Mouse (Mus musculus) layer of hippocampus, postnatal 10 days (tissue): ENCODE data around the gene Slc10a6. TPM values are rescaled to one million over a fixed set of nuclear protein-coding genes. Genes with fewer than 3 reads are reported as not detected.

Source experiments
- DNase-seq, 2 experiments: peaks; one replicate each; pipeline ENCODE4 v3.0.0; 2021; ENCODE audit warnings: low spot score in 2 of 2
- total RNA-seq, 2 experiments: library from RNA; stranded (reverse); gene quantifications; 2 replicates each; pipeline ENCODE4 v1.2.3; 2021

The Slc10a6 gene
- total RNA-seq, 2 experiments from 2014 or later: 0.25 TPM; not detected in 1

DNA sequence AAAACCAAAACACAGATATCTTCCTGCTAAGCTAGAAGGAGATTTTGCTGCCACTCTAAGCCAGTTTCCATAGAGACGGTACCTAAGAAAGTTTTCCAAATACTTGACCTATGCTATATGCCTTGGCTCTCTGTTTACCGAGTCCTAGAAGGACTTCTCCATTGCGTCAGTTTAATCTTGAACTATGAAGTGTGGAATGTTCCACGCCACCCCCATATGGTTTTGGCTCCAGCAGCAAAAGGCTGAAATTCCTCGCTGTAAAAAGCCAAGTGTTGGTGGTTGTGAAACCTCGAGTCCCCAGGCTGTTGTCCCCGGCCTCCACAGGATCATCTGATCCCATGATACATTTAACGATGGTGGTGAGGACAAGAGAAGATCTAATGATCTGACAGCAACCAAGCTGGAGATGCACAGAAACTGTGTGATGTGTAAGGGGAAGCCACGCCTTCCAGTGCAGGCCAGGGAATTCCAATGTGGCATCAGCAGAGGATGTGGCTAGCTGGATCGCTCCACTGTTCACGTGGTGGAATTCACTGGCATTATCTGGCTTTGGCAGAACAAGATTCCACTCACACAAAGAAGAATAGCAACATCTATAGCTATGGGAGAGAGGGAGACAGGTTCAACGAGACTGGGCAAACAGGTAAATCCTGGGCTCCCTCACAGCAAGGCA, 8.8 kb downstream of the Slc10a6 start:
- DNase-seq: no peak

DNA sequence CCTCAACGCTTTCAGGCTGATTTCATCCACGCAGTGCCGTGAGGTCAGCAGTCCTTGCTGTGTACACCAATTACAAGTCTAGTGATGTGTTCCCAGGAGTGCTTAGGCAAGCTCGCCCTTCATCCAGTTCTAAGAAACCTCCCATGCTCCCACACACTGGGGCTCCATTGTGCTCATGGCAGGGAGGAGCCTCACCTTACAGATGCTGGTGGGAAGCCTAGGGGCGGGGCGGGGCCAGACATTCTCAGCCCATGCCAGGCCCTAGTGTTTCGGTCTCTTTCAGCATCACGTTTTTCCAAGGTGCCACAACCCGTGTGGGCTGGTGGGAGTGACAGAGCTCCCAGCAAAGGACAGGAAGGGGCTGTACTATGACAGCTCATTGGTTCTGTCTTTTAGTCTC, 12.0 kb downstream of the Slc10a6 start:
- DNase-seq: no peak

DNA sequence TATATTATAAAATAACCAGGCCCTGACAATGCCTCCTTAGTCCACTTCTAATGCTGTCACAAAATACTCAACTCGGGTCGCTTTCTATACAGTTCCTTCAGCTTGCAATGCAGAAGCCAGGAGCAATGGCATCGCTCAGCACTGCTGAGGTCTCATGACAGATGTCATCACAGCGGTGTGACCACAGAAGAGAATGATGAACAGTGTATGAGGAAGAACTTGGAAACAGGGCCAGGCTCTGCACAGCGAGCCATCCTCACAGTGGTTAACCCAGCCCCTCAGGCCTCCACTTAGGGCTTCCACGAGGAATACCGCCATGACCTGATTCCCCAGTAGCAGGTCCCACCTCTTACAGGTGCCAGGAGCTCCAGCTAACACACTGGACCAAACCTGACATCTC, 14.8 kb downstream of the Slc10a6 start:
- no peak for DNase-seq

DNA sequence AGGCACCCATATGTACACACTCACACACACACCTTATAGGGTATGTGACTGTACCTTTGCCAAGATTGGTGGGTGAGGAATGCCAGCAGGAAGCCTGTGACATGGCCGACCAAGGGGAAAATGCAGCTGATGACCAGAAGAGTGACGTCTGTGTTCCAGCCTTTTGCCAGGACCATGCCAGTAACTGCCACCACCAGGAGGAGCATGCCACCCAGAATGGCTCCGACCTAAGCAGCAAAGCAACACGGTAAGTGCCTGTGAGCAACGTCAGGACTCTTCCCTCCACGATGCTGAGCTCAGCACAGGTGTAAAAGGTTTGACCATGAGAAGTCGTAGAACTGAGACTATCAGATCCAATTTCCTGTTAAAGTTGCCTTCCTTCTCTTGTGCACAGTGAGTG, 16.9 kb downstream of the Slc10a6 start:
- DNase-seq: no peak

DNA sequence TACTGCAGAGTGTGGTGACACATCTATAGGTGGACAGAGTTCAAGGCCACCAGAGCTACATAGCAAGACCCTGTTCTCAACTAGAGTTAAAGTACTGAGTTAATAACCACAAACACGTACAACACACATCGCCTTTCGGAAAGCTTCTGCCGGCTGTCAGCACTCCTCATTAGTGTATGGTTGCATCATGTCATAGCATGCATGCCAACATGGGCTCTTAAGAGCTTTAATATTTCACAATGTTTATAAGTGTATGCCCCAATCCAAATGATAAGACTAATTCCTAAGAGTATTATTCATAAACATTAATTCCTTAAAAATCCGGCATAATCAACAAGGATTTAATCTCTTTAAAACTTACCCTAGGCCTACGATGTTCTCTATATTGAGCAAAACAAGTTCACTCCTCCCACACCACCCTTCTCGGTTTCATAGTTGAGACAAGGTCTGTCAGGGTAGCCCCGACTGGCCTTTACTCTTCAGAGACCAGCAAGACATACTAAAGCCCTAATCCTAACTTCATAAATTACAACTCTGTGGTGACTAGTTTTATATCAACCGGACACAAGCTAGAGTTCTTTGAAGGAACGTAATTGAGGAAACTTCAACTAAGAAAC, 18.2 kb downstream of the Slc10a6 start:
- no peak for DNase-seq

DNA sequence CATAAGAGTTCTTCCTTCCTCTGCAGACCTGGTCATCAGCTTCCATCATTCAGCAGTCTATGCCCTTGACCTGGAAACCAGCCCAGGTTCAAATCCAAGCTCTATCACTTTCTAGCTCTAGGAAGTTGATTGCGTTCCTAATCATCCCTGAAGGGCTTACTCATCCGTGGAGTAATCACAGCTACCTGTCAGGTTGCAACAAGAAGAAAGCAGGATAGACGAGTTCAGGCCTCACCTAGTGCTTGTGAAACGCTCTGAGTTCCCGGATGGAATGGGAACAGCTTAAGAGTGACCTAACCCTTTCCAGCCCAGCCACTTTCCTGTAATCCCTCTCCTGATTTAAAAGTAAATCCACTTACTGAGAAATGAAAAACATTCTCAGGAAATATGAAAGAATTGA, 19.1 kb downstream of the Slc10a6 start:
- DNase-seq: no peak

DNA sequence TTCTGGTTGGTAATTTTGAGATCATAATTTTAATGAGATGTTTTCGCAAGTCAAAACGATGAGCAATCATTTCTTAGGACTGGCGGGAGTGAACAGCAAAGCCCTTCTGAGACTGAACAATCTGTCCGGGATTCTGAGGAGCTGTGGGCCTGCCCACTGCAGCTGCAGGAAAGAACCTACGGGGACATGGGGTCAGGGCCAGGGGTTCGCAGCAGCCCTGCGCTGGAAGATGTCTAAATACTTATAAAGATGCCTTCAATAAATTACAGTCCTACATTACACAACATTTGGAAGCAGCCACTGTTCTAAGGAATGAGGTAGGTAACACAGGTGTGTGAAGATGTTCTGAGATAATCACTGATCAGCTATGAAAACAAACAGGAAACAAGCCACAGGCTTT, 23.5 kb downstream of the Slc10a6 start:
- no peak for DNase-seq

DNA sequence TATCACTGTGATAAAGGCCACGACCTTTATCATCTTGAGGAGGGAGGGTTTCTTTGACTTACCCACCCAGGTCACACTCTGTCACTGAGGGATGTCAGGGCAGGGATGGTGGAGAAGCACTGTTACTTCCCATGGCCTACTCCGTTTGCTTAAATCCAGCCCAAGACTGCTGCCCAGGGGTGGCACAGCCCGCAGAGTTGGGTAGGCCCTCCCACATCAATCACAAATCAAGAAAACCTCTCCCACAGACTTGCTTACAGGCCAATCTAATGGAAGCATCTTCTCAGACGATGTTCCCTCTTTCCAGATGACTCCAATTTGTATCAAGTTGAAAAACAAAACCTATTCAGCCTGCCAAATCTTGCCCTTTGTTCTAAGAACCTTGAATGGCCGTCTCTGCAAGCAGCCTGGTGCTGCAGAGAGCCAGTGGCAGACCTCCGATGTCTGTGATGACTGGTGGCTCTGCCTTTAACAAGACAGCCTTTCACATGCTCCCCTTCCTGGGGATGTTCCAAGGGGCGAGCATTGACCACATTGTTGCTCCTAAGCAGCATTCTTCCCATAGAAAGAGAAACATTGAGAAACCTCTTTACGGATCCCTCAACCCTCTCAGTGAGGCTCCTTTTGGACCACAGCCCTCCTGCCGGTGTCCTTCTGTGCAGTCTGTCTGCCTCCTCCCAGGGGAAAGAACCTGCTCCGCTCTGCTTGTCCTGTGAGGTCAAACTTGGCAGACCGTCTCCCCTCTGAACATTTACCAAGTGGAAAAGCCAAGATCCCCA, 25.9 kb downstream of the Slc10a6 start:
- peak; percentile 14 to 21 for DNase-seq

DNA sequence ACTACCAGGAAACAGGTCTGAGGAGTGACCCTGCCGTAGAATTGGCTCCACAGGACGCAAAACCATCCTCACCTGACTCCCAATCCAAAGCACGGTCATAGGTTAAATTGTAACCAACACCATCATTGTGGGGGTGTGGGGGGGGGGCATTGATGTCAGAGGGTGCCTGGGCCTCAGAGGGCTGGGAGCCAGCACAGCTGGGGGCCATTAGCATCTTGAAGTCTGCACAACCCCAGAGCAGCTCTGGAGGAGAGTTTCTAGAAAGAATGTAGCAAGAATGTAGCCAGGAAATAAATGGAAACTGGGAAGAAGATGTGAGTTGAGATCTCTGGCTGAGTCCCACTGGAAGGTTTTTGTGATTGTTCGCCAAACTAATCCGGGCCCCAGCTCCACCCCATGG, 30.3 kb downstream of the Slc10a6 start:
- no peak for DNase-seq

DNA sequence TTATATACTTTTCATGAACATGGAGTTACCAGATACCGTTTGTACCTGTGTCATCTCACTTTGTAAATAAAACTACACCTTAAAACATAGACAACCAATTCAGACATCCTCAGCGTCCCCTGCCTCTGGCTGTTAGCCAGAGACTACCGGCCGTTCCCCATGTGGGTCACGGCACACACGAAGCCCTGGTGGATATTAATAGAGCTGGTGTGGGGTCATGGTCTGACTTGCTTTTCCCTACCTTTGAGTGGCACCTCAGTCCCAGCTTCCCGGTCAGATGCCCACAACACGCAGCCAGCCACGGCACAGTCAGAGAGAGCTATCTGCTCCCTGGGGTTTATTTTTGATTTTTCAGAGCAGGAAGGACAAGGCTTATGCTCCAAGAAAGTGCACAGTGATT, 30.9 kb downstream of the Slc10a6 start:
- no peak for DNase-seq

DNA sequence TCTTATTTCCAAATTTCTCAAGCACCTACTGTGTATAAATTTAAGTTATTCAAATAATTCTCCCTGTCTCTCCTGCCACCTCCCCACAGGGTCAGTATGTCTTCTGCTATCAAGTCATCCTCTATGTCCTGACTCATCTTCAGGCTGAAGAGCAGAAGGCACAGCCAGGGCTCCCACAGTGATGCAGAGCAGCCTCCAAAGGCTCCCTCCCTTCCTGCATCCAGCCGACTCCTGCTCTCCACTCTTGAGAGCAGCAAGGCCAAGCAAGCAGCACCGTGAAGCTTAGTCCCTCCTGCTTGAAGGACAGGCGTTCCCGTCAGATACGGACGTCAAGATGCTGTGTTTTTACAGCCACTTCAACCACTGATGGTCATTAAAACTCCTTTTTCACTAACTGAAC, 31.6 kb downstream of the Slc10a6 start:
- no peak for DNase-seq

DNA sequence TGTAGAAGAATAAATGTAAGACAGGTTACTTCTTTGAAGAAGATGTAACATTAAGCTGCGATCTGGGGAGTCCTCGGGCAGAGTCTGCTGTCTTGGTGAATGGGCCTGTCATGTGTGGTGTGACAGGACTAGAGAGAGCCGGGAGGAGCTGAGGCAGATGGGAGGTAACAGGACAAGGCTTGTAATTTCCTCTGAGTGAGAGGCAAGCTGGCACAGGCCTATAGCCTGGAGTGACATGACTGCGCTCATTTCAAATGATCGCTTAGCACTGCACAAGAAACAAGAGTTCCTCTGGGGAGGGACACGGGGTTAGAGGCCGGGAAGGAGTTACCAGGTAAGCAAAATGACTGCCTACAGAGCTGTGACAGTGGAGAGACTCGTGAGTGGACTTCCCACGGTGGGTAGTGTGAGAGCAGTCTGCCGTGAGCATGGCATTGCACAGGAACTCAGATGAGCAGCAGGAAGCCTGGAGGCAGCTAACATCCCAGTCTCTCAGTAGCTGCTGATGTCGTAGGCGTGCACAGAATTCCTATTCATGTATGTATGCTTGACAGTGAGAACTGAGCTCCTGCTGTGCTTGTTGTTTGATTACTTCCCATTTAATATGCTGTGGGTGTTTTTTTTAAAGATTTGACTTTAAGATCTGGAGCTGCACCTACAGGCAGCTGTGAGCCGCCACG, 32.6 kb downstream of the Slc10a6 start:
- DNase-seq: no peak

DNA sequence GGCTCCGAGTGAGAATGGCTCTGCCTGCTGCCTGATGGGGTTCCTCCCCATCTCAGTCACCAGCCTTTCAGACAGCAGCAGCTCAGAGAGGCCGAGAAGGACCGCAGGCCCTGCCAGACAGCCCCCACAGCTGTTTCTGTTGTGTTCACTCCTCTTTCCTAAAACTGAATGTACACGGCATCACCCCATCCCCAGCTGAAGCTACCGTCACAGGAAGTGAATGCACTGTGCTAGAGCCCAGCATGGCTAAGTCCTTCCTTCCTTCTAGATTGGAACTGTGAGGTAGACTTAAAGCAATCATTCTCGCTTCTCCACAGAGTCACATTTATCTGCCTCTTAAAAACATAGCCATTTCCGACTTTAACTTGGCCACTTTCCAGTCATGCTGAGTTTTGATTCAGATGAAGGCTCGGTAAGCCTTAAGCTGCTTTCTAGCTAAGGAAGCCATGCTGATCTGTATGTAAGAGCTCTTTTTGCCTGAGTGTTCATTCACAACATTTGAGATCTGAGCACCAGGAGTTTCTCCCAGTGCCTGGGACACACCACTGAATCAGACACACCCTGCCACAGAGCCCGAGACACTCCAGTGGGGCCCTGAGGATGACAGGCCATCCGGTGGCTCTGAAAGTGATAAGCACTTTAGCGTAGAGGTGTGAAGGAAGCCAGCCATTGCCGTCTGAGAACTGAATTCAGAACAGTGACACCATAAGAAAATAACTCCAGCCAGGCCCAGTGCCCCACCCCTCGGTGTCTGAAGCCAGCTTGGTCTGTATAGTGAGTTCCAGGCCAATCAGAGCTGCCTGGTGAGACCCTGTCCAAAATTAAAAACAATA, 33.6 kb downstream of the Slc10a6 start:
- no peak for DNase-seq

DNA sequence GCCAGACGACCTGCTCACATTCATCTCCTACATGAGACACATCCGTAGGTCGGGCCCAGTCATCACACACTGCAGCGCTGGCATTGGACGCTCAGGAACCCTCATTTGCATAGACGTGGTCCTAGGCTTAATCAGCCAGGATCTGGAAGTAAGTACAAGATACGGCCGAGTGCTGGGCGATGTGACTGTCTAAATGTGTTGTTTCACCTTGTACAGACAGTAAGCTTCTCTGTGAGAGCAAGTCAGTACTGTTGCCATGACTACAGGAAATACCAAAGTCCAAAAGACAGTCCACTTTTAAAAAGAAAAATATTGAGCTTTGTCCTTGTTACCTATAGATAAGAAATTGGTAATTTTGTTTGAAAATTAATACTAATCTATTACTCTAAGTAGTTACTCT, 35.6 kb downstream of the Slc10a6 start:
- DNase-seq: no peak

DNA sequence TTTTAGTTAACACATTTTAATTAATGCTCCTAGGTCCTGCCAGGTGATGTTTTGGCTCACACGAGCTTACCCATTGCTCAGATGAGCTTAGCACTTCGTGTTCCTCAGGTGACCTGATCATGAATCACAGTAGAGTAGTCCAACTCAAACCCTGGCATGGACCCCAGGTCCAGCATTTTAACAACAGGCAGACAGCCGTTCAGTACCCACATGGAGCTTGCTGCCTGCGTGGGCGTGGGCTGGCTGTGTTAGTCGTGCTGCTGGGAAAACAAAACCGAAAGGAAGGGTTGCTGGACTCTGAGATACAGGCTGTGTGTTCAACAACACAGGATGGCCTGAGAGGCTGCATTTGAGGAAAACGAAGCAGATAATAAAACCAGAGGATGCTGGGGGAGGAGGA, 36.5 kb downstream of the Slc10a6 start:
- DNase-seq: peak; percentile 15 to 30

DNA sequence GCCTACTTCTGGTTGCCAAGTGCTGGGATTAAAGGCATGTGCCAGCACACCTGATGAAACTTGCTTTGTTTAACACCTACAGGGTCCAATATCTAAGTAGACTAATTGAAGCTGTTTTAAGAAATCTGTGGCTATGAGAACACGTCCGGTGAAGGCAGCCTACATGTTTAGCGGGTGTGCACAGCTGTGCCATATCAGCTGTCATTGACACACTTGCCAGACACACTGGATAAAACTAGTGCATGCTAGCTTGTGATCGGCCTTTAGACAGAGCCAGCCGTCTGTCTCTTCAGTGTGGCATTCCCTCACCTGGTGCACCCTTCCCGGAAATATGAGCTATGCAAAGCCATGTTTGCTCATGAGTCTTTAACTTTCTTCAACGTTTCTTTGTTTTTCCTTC, 37.4 kb downstream of the Slc10a6 start:
- DNase-seq: no peak

DNA sequence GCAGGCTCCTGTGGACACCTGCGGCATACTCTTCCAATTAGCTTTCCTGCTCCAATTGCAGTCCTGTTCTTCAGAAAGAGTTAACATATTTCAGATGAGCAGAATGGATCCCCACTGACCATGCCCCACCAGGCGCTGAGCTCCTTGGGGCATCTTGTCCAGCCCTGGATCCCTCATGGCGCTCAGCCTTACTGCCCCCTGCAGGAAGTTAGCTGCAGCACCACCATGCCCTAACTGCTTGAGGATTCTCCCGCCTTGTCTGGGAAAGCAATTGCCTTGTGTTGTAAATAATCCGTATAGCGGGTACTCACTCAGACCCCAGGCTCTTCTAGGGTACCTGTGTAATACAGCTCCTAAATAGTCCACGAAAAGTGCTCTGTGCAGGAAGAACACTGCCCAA, 42.0 kb downstream of the Slc10a6 start:
- no peak for DNase-seq

DNA sequence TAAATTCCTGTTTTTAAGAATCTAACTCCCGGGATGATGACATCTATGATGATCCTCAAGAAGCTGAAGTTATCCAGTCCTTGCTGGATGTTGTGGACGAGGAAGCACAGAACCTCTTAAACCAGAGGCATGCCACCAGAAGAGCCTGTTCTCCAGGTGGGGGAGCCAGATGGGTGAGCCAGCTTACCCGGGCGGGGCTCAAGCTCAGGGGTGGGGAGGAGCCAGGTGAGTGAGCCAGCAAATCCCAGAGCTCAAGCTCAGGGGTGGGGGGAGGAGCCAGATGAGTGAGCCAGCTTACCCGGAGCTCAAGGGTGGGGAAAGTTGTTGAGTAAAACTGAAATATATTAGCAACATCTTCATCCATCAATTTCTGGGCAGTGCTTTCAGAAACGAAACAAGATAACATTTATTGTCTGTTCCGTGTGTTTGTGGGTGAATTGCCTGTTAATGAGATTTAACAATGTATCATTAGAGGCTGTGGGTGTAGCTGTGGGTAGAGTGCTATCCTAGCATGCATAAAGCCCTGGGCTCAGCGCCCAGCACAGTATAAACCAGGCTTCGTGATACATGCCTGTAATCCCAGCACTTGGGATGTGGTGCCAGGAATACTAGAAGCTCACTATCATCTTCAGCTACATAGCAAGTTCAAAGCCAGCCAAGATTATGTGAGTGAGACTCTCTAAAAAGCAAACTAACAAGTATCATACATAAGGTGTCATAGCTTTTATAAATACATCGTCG, 49.4 kb downstream of the Slc10a6 start:
- DNase-seq: no peak

DNA sequence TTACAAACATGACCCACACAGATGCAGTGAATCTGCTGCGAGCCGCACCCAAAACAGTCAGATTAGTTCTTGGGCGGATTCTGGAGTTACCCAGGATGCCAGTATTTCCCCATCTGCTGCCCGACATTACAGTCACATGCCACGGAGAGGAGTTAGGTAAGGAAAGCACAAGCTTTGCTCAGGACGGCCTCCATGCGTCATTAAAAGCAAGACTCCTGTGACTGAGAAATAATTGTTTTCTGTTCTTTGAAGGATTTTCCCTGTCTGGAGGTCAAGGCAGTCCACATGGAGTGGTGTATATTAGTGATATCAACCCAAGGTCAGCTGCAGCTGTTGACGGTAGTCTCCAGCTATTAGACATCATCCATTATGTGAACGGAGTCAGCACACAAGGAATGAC, 59.8 kb downstream of the Slc10a6 start:
- no peak for DNase-seq

DNA sequence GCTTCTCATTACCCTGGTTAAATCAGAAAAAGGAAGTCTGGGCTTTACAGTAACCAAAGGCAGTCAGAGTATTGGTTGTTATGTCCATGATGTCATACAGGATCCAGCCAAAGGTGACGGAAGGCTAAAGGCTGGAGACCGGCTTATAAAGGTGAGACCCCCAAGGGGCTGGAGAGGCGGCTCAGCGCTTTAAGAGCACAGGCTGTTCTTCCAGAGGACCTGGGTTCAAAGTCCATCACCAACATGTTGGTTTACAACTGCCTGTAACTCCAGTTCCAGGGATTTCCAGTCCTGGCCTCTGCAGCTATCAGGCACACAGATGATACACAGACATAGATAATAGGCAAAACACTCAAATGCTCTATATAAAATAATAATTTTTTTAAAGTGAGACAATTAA, 61.2 kb downstream of the Slc10a6 start:
- no peak for DNase-seq
